ENCODE assay signal across 9 mouse cellular contexts in genomic region chr4:137920005-137920404, GRCm38 (mm10). TPM values are rescaled to one million over a fixed set of nuclear protein-coding genes. Genes with fewer than 3 reads are reported as not detected.
DNase-seq lines count a peak whose midpoint lies in the region; ATAC-seq and TF ChIP-seq lines count a peak whose summit lies in the region.
"Had no signal": no experiment of that assay in that cellular context is flagged by ENCODE, and none has a peak within 500 bp of the region (broad histone marks: within the 10 kb centered on the region; RNA-seq: fewer than 3 reads in every experiment).

No protein-coding gene starts in this region.

- no peaks in the 10 kb centered on the region for H3K79me2 ChIP-seq in heart, adult 2 months (replicated peaks; ENCODE audit: control insufficient read depth, insufficient read depth, low read length)

- 0 out of 2 replicates have a peak, but pooled peaks have one; percentile 43 for TF ChIP-seq POLR2A in heart, adult 2 months (IDR thresholded peaks at IDR 0.05; ENCODE audit: insufficient read depth, low read depth, low read length)

- H3K27ac ChIP-seq in embryonic facial prominence, embryonic 10.5 days (replicated peaks), result peak overlapping the region; percentile 87
- H3K27ac ChIP-seq in heart, adult 2 months, result peak overlapping the region; percentile 86
- peak overlapping the region; percentile 76 for H3K27ac ChIP-seq in intestine, postnatal 0 days (ENCODE audit: low read depth, low read length)
- H3K27ac ChIP-seq in lung, embryonic 15.5 days, result peak overlapping the region; percentile 93

- no peak for TF ChIP-seq CTCF in heart, adult 2 months (IDR thresholded peaks at IDR 0.05)
- TF ChIP-seq CTCF in intestine, postnatal 0 days (IDR thresholded peaks at IDR 0.05; ENCODE audit: low read depth), result peak; percentile 18; the same call in 1 of the 2 replicates

- peak; percentile 41 for DNase-seq in embryonic facial prominence, embryonic 10.5 days (ENCODE audit: low spot score)
- peak; percentile 73 to 78 for DNase-seq in heart, adult 2 months
- DNase-seq in frontal cortex, postnatal 36 days (ENCODE audit: low spot score in 2 of 2), result no peak
- no peak for DNase-seq in embryo, embryonic 11 days
- no peak for DNase-seq in left cerebral cortex, postnatal 25 days (ENCODE audit: low spot score in 2 of 2)

- peaks cover 39% of the 10 kb centered on the region for H3K36me3 ChIP-seq in embryonic facial prominence, embryonic 10.5 days (replicated peaks)
- H3K36me3 ChIP-seq in heart, adult 2 months (ENCODE audit: control insufficient read depth, insufficient read depth, low read length), result no peaks in the 10 kb centered on the region
- H3K36me3 ChIP-seq in intestine, postnatal 0 days (ENCODE audit: control insufficient read depth, insufficient read depth), result peaks cover 22% of the 10 kb centered on the region; the same call in 1 of the 2 replicates
- no peaks in the 10 kb centered on the region for H3K36me3 ChIP-seq in lung, embryonic 15.5 days
- H3K36me3 ChIP-seq: G1E had no signal

- ATAC-seq in intestine, postnatal 0 days, result no peak
- ATAC-seq in lung, embryonic 15.5 days (ENCODE audit: borderline replicate concordance, extremely low read depth, low FRiP score, low TSS enrichment), result no peak
- ATAC-seq in granulocyte monocyte progenitor cell, adult 5-6 weeks (replicated peaks; ENCODE audit: poor library complexity, severe bottlenecking), result no peak

- H3K9ac ChIP-seq in heart, adult 2 months (ENCODE audit: low read depth, low read length), result peak overlapping the region; percentile 40; the same call in 1 of the 2 replicates
- no peak overlapping the region for H3K9ac ChIP-seq in intestine, postnatal 0 days (ENCODE audit: low read depth, low read length)
- no peak overlapping the region for H3K9ac ChIP-seq in lung, embryonic 15.5 days

- intact Hi-C loops in heart, adult 2 months (cut with DNase I), result loop anchor here (1.0 kb wide), 1 partner anchor 11 kb away; no protein-coding TSS in a partner anchor
- intact Hi-C loops in left cerebral cortex, postnatal 25 days (cut with DNase I), result no loop called here

- 31% methylated on average over 7 of the region's 7 CpGs for WGBS in embryonic facial prominence, embryonic 10.5 days
- WGBS in heart, adult 2 months, result 30% methylated on average over 7 of the region's 7 CpGs
- WGBS in intestine, postnatal 0 days, result 54% methylated on average over 7 of the region's 7 CpGs
- WGBS in lung, embryonic 15.5 days, result 20% methylated on average over 7 of the region's 7 CpGs

- TF ChIP-seq EP300 in heart, adult 2 months (IDR thresholded peaks at IDR 0.05; ENCODE audit: insufficient read depth, low read depth, low read length), result peak; percentile 83

- peaks cover 61% of the 10 kb centered on the region for H3K4me1 ChIP-seq in embryonic facial prominence, embryonic 10.5 days
- peaks cover 21% of the 10 kb centered on the region for H3K4me1 ChIP-seq in heart, adult 2 months (ENCODE audit: control insufficient read depth, insufficient read depth, low read length)
- H3K4me1 ChIP-seq in intestine, postnatal 0 days (replicated peaks; ENCODE audit: control insufficient read depth, insufficient read depth, low read length), result peaks cover 8% of the 10 kb centered on the region
- peaks cover 51% of the 10 kb centered on the region for H3K4me1 ChIP-seq in lung, embryonic 15.5 days

- no peaks in the 10 kb centered on the region for H3K27me3 ChIP-seq in embryonic facial prominence, embryonic 10.5 days (replicated peaks; ENCODE audit: low read depth, poor library complexity, severe bottlenecking)
- no peaks in the 10 kb centered on the region for H3K27me3 ChIP-seq in heart, adult 2 months (ENCODE audit: control insufficient read depth, insufficient read depth, low read length)
- no peaks in the 10 kb centered on the region for H3K27me3 ChIP-seq in intestine, postnatal 0 days (replicated peaks; ENCODE audit: control insufficient read depth, insufficient read depth, low read length)
- peaks cover 35% of the 10 kb centered on the region; the same call in 1 of the 2 replicates for H3K27me3 ChIP-seq in lung, embryonic 15.5 days

- no peaks in the 10 kb centered on the region for H3K9me3 ChIP-seq in embryonic facial prominence, embryonic 10.5 days
- no peaks in the 10 kb centered on the region for H3K9me3 ChIP-seq in intestine, postnatal 0 days (ENCODE audit: control insufficient read depth)
- H3K9me3 ChIP-seq in lung, embryonic 15.5 days, result no peaks in the 10 kb centered on the region
- H3K9me3 ChIP-seq: G1E had no signal

- no peak overlapping the region for H3K4me2 ChIP-seq in intestine, postnatal 0 days (replicated peaks; ENCODE audit: low read depth)
- peak overlapping the region; percentile 52 for H3K4me2 ChIP-seq in lung, embryonic 15.5 days

- peak overlapping the region; percentile 43 for H3K4me3 ChIP-seq in embryonic facial prominence, embryonic 10.5 days
- H3K4me3 ChIP-seq in heart, adult 2 months, result peak overlapping the region; percentile 36
- no peak overlapping the region for H3K4me3 ChIP-seq in intestine, postnatal 0 days (ENCODE audit: low read depth, low read length)
- no peak overlapping the region for H3K4me3 ChIP-seq in lung, embryonic 15.5 days

RNA-seq across cellular contexts. Expression of gene Ece1, which starts 58.0 kb away (rescaled TPM):
- polyA plus RNA-seq in embryonic facial prominence, embryonic 10.5 days (2016; fragmentation: Nextera tagmentation; extraction: Ambion mirVana), result 46.6 and 54.5 TPM in 2 replicates
- total RNA-seq in heart, adult 2 months (2021), result 100 to 1,000 TPM; 102 to 120 TPM
- 23.3 and 27.3 TPM in 2 replicates for polyA plus RNA-seq in heart, adult 2 months (2012; rRNA removed)
- polyA plus RNA-seq in intestine, postnatal 0 days (2015; fragmentation: Nextera tagmentation; extraction: Ambion mirVana), result 44.9 and 49.1 TPM in 2 replicates
- 31.1 and 48.4 TPM in 2 replicates for polyA plus RNA-seq in lung, embryonic 15.5 days (2015; fragmentation: Nextera tagmentation; extraction: Ambion mirVana)
- 8.4 and 12.3 TPM in 2 replicates for total RNA-seq in granulocyte monocyte progenitor cell, adult 5-6 weeks (2014; fragmentation: Nextera tagmentation)
- total RNA-seq in granulocyte monocyte progenitor cell, adult 5-6 weeks (2017), result 3.7 and 4.8 TPM in 2 replicates
- total RNA-seq in left cerebral cortex, postnatal 25 days (2021), result 10 to 100 TPM; 70.5 to 72.2 TPM

Comparison
In these comparisons a context has a peak if more than half of its experiments do, and no peak if none do; other contexts are left out.
1. DNase-seq: peak in embryonic facial prominence, embryonic 10.5 days (single experiment) and heart, adult 2 months (2 of 2); none in frontal cortex, postnatal 36 days (0 of 2), embryo, embryonic 11 days (single experiment) and left cerebral cortex, postnatal 25 days (0 of 2).
2. H3K4me3 ChIP-seq: peak in embryonic facial prominence, embryonic 10.5 days (single experiment) and heart, adult 2 months (single experiment); none in intestine, postnatal 0 days (single experiment) and lung, embryonic 15.5 days (single experiment).
3. Peak in every context shown above with its lines, with median percentiles within 50 percentile points of each other: H3K27ac ChIP-seq.